Mouse (Mus musculus) midbrain, embryonic 16.5 days (tissue): ENCODE results near the gene Gm37240. TPM values are rescaled to one million over a fixed set of nuclear protein-coding genes. Genes with fewer than 3 reads are reported as not detected.

Experiments used
- ATAC-seq: fragments of 200-750 bp; cut with Nextera tagmentation; 2 replicates; pipeline ENCODE4 v1.8.0; 2017; ENCODE audit warnings: moderate TSS enrichment
- H3K27ac ChIP-seq: fragments of 300-500 bp; sonication (generic); 2 replicates; pipeline ENCODE4 v1.5.1; 2014; ENCODE audit warnings: mild to moderate bottlenecking, low read length, mixed read lengths
- H3K27me3 ChIP-seq: fragments of 300-500 bp; sonication (generic); 2 replicates; pipeline ENCODE4 v1.6.1; 2014; ENCODE audit warnings: low read depth, low read length, mixed read lengths; ENCODE audit not compliant: control insufficient read depth, insufficient read depth
- H3K36me3 ChIP-seq: fragments of 300-500 bp; sonication (generic); 2 replicates; pipeline ENCODE4 v1.6.1; 2014; ENCODE audit warnings: mild to moderate bottlenecking, low read length, moderate library complexity, mixed read lengths; ENCODE audit not compliant: control insufficient read depth, insufficient read depth
- H3K4me1 ChIP-seq: fragments of 300-500 bp; sonication (generic); 2 replicates; pipeline ENCODE4 v1.6.1; 2014; ENCODE audit warnings: mild to moderate bottlenecking, low read length, mixed read lengths; ENCODE audit not compliant: control insufficient read depth, insufficient read depth
- H3K4me2 ChIP-seq: fragments of 300-500 bp; sonication (generic); 2 replicates; pipeline ENCODE4 v1.6.1; 2014; ENCODE audit warnings: mild to moderate bottlenecking, low read length, mixed read lengths
- H3K4me3 ChIP-seq: fragments of 300-500 bp; sonication (generic); 2 replicates; pipeline ENCODE4 v1.5.1; 2014; ENCODE audit warnings: low read depth, mild to moderate bottlenecking, low read length, moderate library complexity, mixed read lengths
- H3K9ac ChIP-seq: fragments of 300-500 bp; sonication (generic); 2 replicates; pipeline ENCODE4 v1.6.1; 2014; ENCODE audit warnings: low read depth, low read length, mixed read lengths
- H3K9me3 ChIP-seq: fragments of 300-500 bp; sonication (generic); replicated peaks from 2 replicates; pipeline ENCODE4 v1.6.1; 2014; ENCODE audit warnings: mild to moderate bottlenecking, low read length, mixed read lengths; ENCODE audit not compliant: control insufficient read depth, poor library complexity, severe bottlenecking
- WGBS: fragments of 180-500 bp; shearing (Covaris S2); extraction: QIAGEN DNeasy Blood & Tissue Kit; methylation state at CpG from one replicate; pipeline ENCODE4 v1.1.7; 2014; 5-methylcytosine and 5-hydroxymethylcytosine counted together
- polyA plus RNA-seq: library from polyadenylated mRNA; unstranded; fragments of >200 nt; fragmentation: Nextera tagmentation; extraction: Ambion mirVana; gene quantifications from 2 replicates; pipeline ENCODE4 v1.2.1, GENCODE M21; 2015

Gm37240 gene
- polyA plus RNA-seq, 1 experiment from 2014 or later = 0.26 TPM

DNA sequence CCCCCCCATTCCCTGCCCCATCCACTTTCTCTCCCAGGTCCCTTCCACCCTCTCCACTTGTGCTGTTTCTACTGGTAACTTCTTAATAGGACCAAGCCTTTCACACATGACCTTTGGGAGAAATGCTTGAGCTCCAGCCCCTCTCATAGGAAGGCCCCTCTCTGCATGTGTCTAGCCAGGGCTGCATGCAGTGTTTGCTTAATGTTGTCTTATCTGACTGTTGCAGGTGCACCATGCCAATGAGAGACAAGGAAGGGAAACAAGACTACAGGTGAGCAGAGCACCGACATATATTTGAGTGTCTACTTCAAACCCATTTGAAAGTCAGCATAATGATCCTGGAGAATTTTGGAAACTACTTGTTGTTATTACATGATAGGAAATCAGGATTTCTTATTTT is 270.9 kb downstream of the Gm37240 start:
- WGBS = 89% methylated on average over 1 of the region's 1 CpGs
- H3K27ac ChIP-seq = no peak overlapping the region
- H3K4me3 ChIP-seq = no peak overlapping the region
- no peak for ATAC-seq
- no peak overlapping the region for H3K9ac ChIP-seq
- H3K9me3 ChIP-seq = no peaks in the 10 kb centered on the region
- H3K27me3 ChIP-seq = no peaks in the 10 kb centered on the region
- H3K4me1 ChIP-seq = no peaks in the 10 kb centered on the region
- H3K4me2 ChIP-seq = no peak overlapping the region
- H3K36me3 ChIP-seq = no peaks in the 10 kb centered on the region

- Histone ChIP-seq H3K4me2 (no peak overlapping the region), H3K9ac (no peak overlapping the region), H3K4me1 (peaks cover 3% of the 10 kb centered on the region), H3K9me3 (no peaks in the 10 kb centered on the region), H3K27me3 (no peaks in the 10 kb centered on the region), H3K27ac (no peak overlapping the region), H3K36me3 (no peaks in the 10 kb centered on the region), H3K4me3 (no peak overlapping the region)
- ATAC-seq = no peak
- WGBS = 95% methylated on average over 2 of the region's 2 CpGs
Measured at GRCm38 (mm10) chr3:85607753-85608152, 279.6 kb downstream of the Gm37240 start.

- H3K4me1 ChIP-seq = peaks cover 3% of the 10 kb centered on the region
- H3K36me3 ChIP-seq = no peaks in the 10 kb centered on the region
- no peak overlapping the region for H3K27ac ChIP-seq
- WGBS = 97% methylated on average over 3 of the region's 3 CpGs
- no peak overlapping the region for H3K4me2 ChIP-seq
- H3K4me3 ChIP-seq = no peak overlapping the region
- no peak overlapping the region for H3K9ac ChIP-seq
- H3K27me3 ChIP-seq = no peaks in the 10 kb centered on the region
- ATAC-seq = no peak
- no peaks in the 10 kb centered on the region for H3K9me3 ChIP-seq
Measured at GRCm38 (mm10) chr3:85606912-85607311, 280.4 kb downstream of the Gm37240 start.

GRCm38 (mm10) chr3:85603811-85604210 is 283.5 kb downstream of the Gm37240 start:
- H3K27ac ChIP-seq = no peak overlapping the region
- ATAC-seq = no peak
- no peaks in the 10 kb centered on the region for H3K36me3 ChIP-seq
- H3K9me3 ChIP-seq = no peaks in the 10 kb centered on the region
- H3K4me1 ChIP-seq = peaks cover 3% of the 10 kb centered on the region
- 72% methylated on average over 1 of the region's 1 CpGs for WGBS
- no peak overlapping the region for H3K9ac ChIP-seq
- no peaks in the 10 kb centered on the region for H3K27me3 ChIP-seq
- no peak overlapping the region for H3K4me2 ChIP-seq
- H3K4me3 ChIP-seq = no peak overlapping the region

DNA sequence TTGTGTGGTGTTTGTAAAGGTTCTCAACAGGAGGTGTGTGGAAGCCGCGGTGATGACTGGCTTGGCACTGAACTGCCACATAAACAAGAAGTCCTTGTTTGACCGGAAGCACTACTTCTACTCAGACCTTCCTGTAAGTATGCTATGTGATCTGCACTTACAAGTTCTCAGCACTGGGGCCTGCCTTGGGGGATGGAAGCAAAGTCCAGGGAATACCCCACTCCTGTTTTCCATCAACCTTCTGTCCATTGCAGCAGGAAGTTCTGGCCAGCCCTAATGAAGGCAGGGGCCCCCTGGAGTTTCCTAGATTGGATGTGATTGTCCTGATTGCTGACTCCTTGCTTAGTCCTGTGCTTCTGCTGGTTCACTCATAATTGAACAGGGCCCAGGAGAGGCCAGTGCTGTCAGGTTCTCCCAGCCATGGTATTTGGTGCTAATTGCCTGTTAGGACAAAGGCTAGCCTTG is 285.4 kb downstream of the Gm37240 start:
- WGBS = 53% methylated on average over 3 of the region's 3 CpGs
- Histone ChIP-seq H3K27ac (no peak overlapping the region), H3K4me2 (no peak overlapping the region), H3K4me3 (no peak overlapping the region), H3K27me3 (no peaks in the 10 kb centered on the region), H3K4me1 (peaks cover 3% of the 10 kb centered on the region), H3K9me3 (no peaks in the 10 kb centered on the region), H3K36me3 (no peaks in the 10 kb centered on the region), H3K9ac (no peak overlapping the region)
- no peak for ATAC-seq

DNA sequence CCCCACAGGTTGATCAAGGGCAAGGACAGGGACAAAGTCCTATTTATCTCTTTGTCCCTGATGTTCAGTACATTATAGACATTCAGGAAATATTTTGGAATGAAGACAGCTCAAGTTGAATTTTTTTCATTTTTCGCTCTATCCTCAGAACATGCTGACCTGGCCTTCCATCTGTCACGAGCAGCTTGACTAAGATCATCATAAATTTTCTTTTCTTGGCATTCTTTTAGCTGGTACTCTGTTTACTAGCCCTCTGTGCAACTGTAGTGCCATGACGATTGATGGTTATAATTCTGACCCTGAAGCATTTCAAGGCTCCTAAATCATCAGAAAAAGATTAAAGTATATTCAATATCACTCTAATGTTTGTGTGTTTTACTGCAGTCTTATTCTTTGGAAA is 287.8 kb downstream of the Gm37240 start:
- 89% methylated on average over 3 of the region's 3 CpGs for WGBS
- no peaks in the 10 kb centered on the region for H3K27me3 ChIP-seq

DNA sequence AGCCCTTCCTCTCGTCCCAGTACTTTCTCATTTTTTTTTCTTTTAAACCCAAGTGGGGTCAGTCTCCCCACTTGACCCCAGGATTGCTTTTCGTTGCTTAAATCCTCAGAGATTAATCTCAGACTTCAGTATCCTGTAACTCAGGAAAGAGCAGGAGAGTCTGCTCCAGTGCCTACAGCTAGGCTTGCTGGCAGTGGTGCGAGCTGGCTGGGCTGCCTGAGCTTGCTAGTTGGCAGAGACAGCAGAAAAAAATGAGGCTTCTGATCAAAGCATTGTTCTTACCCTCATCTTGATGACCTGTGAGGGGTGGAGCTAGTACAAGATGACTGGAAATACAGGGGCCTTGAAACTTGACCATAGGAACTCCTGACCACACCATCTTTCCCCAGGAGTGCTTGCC is 292.9 kb downstream of the Gm37240 start:
- Histone ChIP-seq H3K36me3 (no peaks in the 10 kb centered on the region), H3K4me3 (no peak overlapping the region), H3K9ac (no peak overlapping the region), H3K4me2 (no peak overlapping the region), H3K9me3 (no peaks in the 10 kb centered on the region), H3K4me1 (no peaks in the 10 kb centered on the region), H3K27me3 (no peaks in the 10 kb centered on the region), H3K27ac (no peak overlapping the region)
- WGBS = 72% methylated on average over 3 of the region's 3 CpGs
- ATAC-seq = no peak

More for the DNA sequence above, 287.8 kb downstream of the Gm37240 start:
- no peaks in the 10 kb centered on the region for H3K9me3 ChIP-seq
- no peak overlapping the region for H3K27ac ChIP-seq
- no peak overlapping the region for H3K4me3 ChIP-seq
- H3K4me1 ChIP-seq = peaks cover 3% of the 10 kb centered on the region
- ATAC-seq = no peak
- no peak overlapping the region for H3K9ac ChIP-seq
- no peak overlapping the region for H3K4me2 ChIP-seq
- no peaks in the 10 kb centered on the region for H3K36me3 ChIP-seq

- no peaks in the 10 kb centered on the region for H3K36me3 ChIP-seq
- ATAC-seq = no peak
- no peaks in the 10 kb centered on the region for H3K27me3 ChIP-seq
- 92% methylated on average over 5 of the region's 5 CpGs for WGBS
- H3K4me2 ChIP-seq = no peak overlapping the region
- H3K4me3 ChIP-seq = no peak overlapping the region
- no peaks in the 10 kb centered on the region for H3K9me3 ChIP-seq
- H3K4me1 ChIP-seq = no peaks in the 10 kb centered on the region
- no peak overlapping the region for H3K27ac ChIP-seq
- H3K9ac ChIP-seq = no peak overlapping the region
Measured at GRCm38 (mm10) chr3:85592640-85593252, 294.6 kb downstream of the Gm37240 start.

- Histone ChIP-seq H3K4me2 (no peak overlapping the region), H3K27me3 (no peaks in the 10 kb centered on the region), H3K27ac (no peak overlapping the region), H3K9me3 (no peaks in the 10 kb centered on the region), H3K4me1 (no peaks in the 10 kb centered on the region), H3K9ac (no peak overlapping the region), H3K4me3 (no peak overlapping the region), H3K36me3 (no peaks in the 10 kb centered on the region)
- no peak for ATAC-seq
- WGBS = 76% methylated on average over 4 of the region's 4 CpGs
Measured at GRCm38 (mm10) chr3:85592067-85592466, 295.3 kb downstream of the Gm37240 start.
